Mouse (Mus musculus) midbrain, embryonic 10.5 days (tissue): ENCODE data around the gene Sstr4. TPM values are rescaled to one million over a fixed set of nuclear protein-coding genes. Genes with fewer than 3 reads are reported as not detected.

Source experiments
- DNase-seq: peaks from one replicate; pipeline ENCODE4 v3.0.0-alpha.2; 2017; ENCODE audit warnings: low spot score
- H3K27ac ChIP-seq: fragments of 300-500 bp; sonication (generic); replicated peaks from 2 replicates; pipeline ENCODE4 v1.5.1; 2016; ENCODE audit warnings: mild to moderate bottlenecking
- H3K27me3 ChIP-seq: fragments of 300-500 bp; sonication (generic); 2 replicates; pipeline ENCODE4 v1.6.1; 2016; ENCODE audit warnings: low read depth, mild to moderate bottlenecking; ENCODE audit not compliant: poor library complexity, severe bottlenecking
- H3K36me3 ChIP-seq: fragments of 300-500 bp; sonication (generic); 2 replicates; pipeline ENCODE4 v1.6.1; 2016; ENCODE audit warnings: mild to moderate bottlenecking, moderate library complexity
- H3K4me1 ChIP-seq: fragments of 300-500 bp; sonication (generic); 2 replicates; pipeline ENCODE4 v1.6.1; 2016
- H3K4me3 ChIP-seq: fragments of 300-500 bp; sonication (generic); 2 replicates; pipeline ENCODE4 v1.5.1; 2016; ENCODE audit warnings: mild to moderate bottlenecking, moderate library complexity
- H3K9me3 ChIP-seq: fragments of 300-500 bp; sonication (generic); replicated peaks from 2 replicates; pipeline ENCODE4 v1.6.1; 2016; ENCODE audit warnings: mild to moderate bottlenecking
- WGBS: fragments of 180-500 bp; shearing (Covaris S2); methylation state at CpG from one replicate; pipeline ENCODE4 v1.1.7; 2016; 5-methylcytosine and 5-hydroxymethylcytosine counted together
- polyA plus RNA-seq: library from polyadenylated mRNA; unstranded; fragments of >200 nt; fragmentation: Nextera tagmentation; extraction: Ambion mirVana; gene quantifications from 2 replicates; pipeline ENCODE4 v1.2.1, GENCODE M21; 2016

The Sstr4 gene
- polyA plus RNA-seq, 1 experiment from 2014 or later = 0.51 TPM

GRCm38 (mm10) chr2:148398901-148399685, 3.9 kb downstream of the Sstr4 start:
- WGBS = 91% methylated on average over 5 of the region's 5 CpGs
- no peak overlapping the region for H3K4me3 ChIP-seq

GRCm38 (mm10) chr2:148402227-148402626, 7.1 kb downstream of the Sstr4 start:
- H3K4me1 ChIP-seq = peaks cover 15% of the 10 kb centered on the region
- 81% methylated on average over 1 of the region's 1 CpGs for WGBS
- no peak for DNase-seq
- no peak overlapping the region for H3K4me3 ChIP-seq
- no peaks in the 10 kb centered on the region for H3K36me3 ChIP-seq
- no peaks in the 10 kb centered on the region for H3K9me3 ChIP-seq
- peaks cover 44% of the 10 kb centered on the region for H3K27me3 ChIP-seq
- H3K27ac ChIP-seq = no peak overlapping the region

More at GRCm38 (mm10) chr2:148398901-148399685, 3.9 kb downstream of the Sstr4 start:
- Histone ChIP-seq H3K27ac (no peak overlapping the region), H3K4me1 (peaks cover 15% of the 10 kb centered on the region), H3K27me3 (peaks cover 43% of the 10 kb centered on the region), H3K36me3 (no peaks in the 10 kb centered on the region), H3K9me3 (no peaks in the 10 kb centered on the region)
- DNase-seq = no peak

- Histone ChIP-seq H3K27ac (no peak overlapping the region), H3K4me3 (no peak overlapping the region), H3K36me3 (no peaks in the 10 kb centered on the region), H3K27me3 (peaks cover 59% of the 10 kb centered on the region), H3K4me1 (peaks cover 33% of the 10 kb centered on the region), H3K9me3 (no peaks in the 10 kb centered on the region)
- no peak for DNase-seq
- WGBS = 76% methylated on average over 5 of the region's 5 CpGs
These were observed 9.8 kb downstream of the Sstr4 start for GRCm38 (mm10) chr2:148404906-148405305.

GRCm38 (mm10) chr2:148406160-148406970, 11.2 kb downstream of the Sstr4 start:
- H3K27ac ChIP-seq = no peak overlapping the region
- peaks cover 59% of the 10 kb centered on the region for H3K27me3 ChIP-seq
- peak; percentile 48 for DNase-seq
- H3K9me3 ChIP-seq = no peaks in the 10 kb centered on the region
- H3K36me3 ChIP-seq = no peaks in the 10 kb centered on the region
- H3K4me1 ChIP-seq = peaks cover 33% of the 10 kb centered on the region
- WGBS = 11% methylated on average over 34 of the region's 34 CpGs
- H3K4me3 ChIP-seq = peak overlapping the region; percentile 51

GRCm38 (mm10) chr2:148406971-148407869, 12.1 kb downstream of the Sstr4 start:
- Histone ChIP-seq H3K27ac (peak overlapping the region; percentile 61; the same call in 1 of the 2 replicates), H3K9me3 (no peaks in the 10 kb centered on the region), H3K4me1 (peaks cover 33% of the 10 kb centered on the region), H3K36me3 (no peaks in the 10 kb centered on the region), H3K27me3 (peaks cover 59% of the 10 kb centered on the region), H3K4me3 (peak overlapping the region; percentile 51)
- WGBS = 5% methylated on average over 55 of the region's 55 CpGs
- DNase-seq = peak; percentile 63

- Histone ChIP-seq H3K4me3 (peak within 1 kb of the TSS; percentile 51), H3K4me1 (peaks cover 33% of the 10 kb centered on the region), H3K27ac (peak within 1 kb of the TSS; percentile 61; the same call in 1 of the 2 replicates), H3K9me3 (no peaks in the 10 kb centered on the region), H3K27me3 (peaks cover 59% of the 10 kb centered on the region), H3K36me3 (no peaks in the 10 kb centered on the region)
- WGBS = 2% methylated on average over 35 of the region's 35 CpGs
- DNase-seq = no peak
These were observed 13.0 kb downstream of the Sstr4 start, which contains the start of gene Thbd for GRCm38 (mm10) chr2:148407870-148408760. TSS of gene Thbd (minus strand) at chr2:148408188.

GRCm38 (mm10) chr2:148408761-148409120, 13.6 kb downstream of the Sstr4 start:
- Histone ChIP-seq H3K4me3 (no peak overlapping the region), H3K4me1 (peaks cover 33% of the 10 kb centered on the region), H3K27ac (no peak overlapping the region), H3K27me3 (peaks cover 56% of the 10 kb centered on the region), H3K9me3 (no peaks in the 10 kb centered on the region), H3K36me3 (no peaks in the 10 kb centered on the region)
- no peak for DNase-seq
- 10% methylated on average over 6 of the region's 6 CpGs for WGBS

GRCm38 (mm10) chr2:148409141-148409540, 14.0 kb downstream of the Sstr4 start:
- Histone ChIP-seq H3K27me3 (peaks cover 53% of the 10 kb centered on the region), H3K36me3 (no peaks in the 10 kb centered on the region), H3K4me1 (peaks cover 33% of the 10 kb centered on the region), H3K9me3 (no peaks in the 10 kb centered on the region), H3K4me3 (no peak overlapping the region), H3K27ac (no peak overlapping the region)
- WGBS = 30% methylated on average over 9 of the region's 9 CpGs
- peak; percentile 75 for DNase-seq

GRCm38 (mm10) chr2:148409821-148410220, 14.7 kb downstream of the Sstr4 start:
- Histone ChIP-seq H3K27me3 (peaks cover 46% of the 10 kb centered on the region), H3K36me3 (no peaks in the 10 kb centered on the region), H3K4me1 (peaks cover 33% of the 10 kb centered on the region), H3K4me3 (no peak overlapping the region), H3K27ac (no peak overlapping the region), H3K9me3 (no peaks in the 10 kb centered on the region)
- 100% methylated on average over 1 of the region's 1 CpGs for WGBS
- no peak for DNase-seq

- no peaks in the 10 kb centered on the region for H3K4me1 ChIP-seq
- no peak overlapping the region for H3K4me3 ChIP-seq
- no peaks in the 10 kb centered on the region for H3K27me3 ChIP-seq
- no peak for DNase-seq
- H3K27ac ChIP-seq = no peak overlapping the region
- 71% methylated on average over 3 of the region's 3 CpGs for WGBS
- no peaks in the 10 kb centered on the region for H3K36me3 ChIP-seq
- no peaks in the 10 kb centered on the region for H3K9me3 ChIP-seq
These were observed 24.0 kb downstream of the Sstr4 start for GRCm38 (mm10) chr2:148419151-148419550.

- 91% methylated on average over 2 of the region's 2 CpGs for WGBS
- no peak overlapping the region for H3K27ac ChIP-seq
- no peaks in the 10 kb centered on the region for H3K36me3 ChIP-seq
- H3K4me1 ChIP-seq = no peaks in the 10 kb centered on the region
- H3K4me3 ChIP-seq = no peak overlapping the region
- H3K9me3 ChIP-seq = no peaks in the 10 kb centered on the region
- no peak for DNase-seq
- no peaks in the 10 kb centered on the region for H3K27me3 ChIP-seq
These were observed 24.6 kb downstream of the Sstr4 start for GRCm38 (mm10) chr2:148419776-148420175.
